Mouse (Mus musculus): ENCODE data around the gene Vmn1r8.
"Not testable (repeated sequence)": the region's sequence is repeated elsewhere in the genome, so short reads cannot be mapped to it uniquely, and the experiment has no call there.

The Vmn1r8 gene

GRCm38 (mm10) chr6:57031984-57032383, at the start of gene Vmn1r8:
Vmn1r8 (plus strand) TSS chr6:57032284.
- no peak for DNase-seq (ENCODE audit: low spot score)

- no peak for DNase-seq (ENCODE audit: low spot score)
These were observed 35.1 kb upstream of the Vmn1r8 start, which contains the start of gene Vmn1r6 for GRCm38 (mm10) chr6:56996943-56997342. Vmn1r6 (plus strand) TSS chr6:56997243.

- DNase-seq (ENCODE audit: low spot score), result not testable (repeated sequence)
These were observed 6.9 kb upstream of the Vmn1r8 start, which contains the start of gene Vmn1r7 for GRCm38 (mm10) chr6:57025224-57025623. Vmn1r7 (minus strand) TSS chr6:57025324.

GRCm38 (mm10) chr6:57034674-57035073, 2.6 kb downstream of the Vmn1r8 start:
- DNase-seq (ENCODE audit: low spot score), result no peak

DNA sequence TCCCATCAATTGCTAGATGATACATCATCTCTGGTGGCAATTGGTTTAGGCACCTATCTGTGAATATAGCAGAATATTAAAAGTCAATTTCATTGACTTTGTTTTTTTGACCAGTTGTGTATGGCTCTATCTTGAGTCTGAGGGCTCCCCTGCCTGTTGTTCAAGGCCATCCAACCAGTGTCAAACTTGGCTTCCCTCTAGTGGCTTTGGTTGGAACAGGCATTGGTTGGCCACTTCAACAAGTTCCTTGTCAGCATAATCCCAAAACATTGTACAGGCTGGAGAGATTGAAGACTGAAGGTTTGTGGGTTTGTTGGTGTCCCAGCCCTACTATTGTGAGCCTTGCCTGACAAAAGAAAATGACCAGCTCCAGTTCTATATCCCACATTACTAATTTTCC, 31.6 kb downstream of the Vmn1r8 start:
- no peak for DNase-seq (ENCODE audit: low spot score)

DNA sequence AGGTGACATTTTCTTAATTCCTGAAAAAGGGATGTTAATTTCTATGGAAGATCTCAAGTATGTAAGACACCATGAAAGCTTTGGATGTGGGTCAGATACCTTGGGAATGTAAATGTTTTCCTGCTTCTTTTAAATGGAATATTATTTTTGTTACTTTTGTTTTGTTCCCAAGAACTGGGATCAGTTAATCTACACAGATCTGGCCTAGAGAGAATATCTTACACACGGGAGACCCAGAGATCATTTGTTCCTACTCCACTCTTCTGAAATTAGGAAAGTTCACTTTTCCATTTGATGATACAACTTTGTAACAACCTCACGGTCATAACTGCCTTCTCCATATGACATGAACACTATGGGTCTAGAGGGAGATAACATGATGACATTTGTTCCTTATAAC, 34.4 kb downstream of the Vmn1r8 start, which contains the start of gene Vmn1r9:
TSS of gene Vmn1r9 (plus strand) at position 301 of the 400 bp plus-strand sequence.
- DNase-seq (ENCODE audit: low spot score), result no peak

Measured in urinary bladder, postnatal 25 days (tissue).